Mouse (Mus musculus) liver, embryonic 14.5 days (tissue): Measurements from ENCODE around the gene Btbd35f2. TPM values are rescaled to one million over a fixed set of nuclear protein-coding genes. Genes with fewer than 3 reads are reported as not detected.
"Not testable (repeated sequence)": the region's sequence is repeated elsewhere in the genome, so short reads cannot be mapped to it uniquely, and the experiment has no call there.

ENCODE experiments used
- ATAC-seq: fragments of 200-750 bp; cut with Nextera tagmentation; 2 replicates; pipeline ENCODE4 v1.8.0; 2017; ENCODE audit warnings: moderate number of reproducible peaks, mild to moderate bottlenecking, moderate library complexity; ENCODE audit not compliant: insufficient read depth
- DNase-seq, 3 experiments: peaks; one replicate each; pipeline ENCODE4 v3.0.0-alpha.2; 2012 to 2013; ENCODE audit warnings: low read depth in 3 of 3, low spot score in 3 of 3
- H3K27ac ChIP-seq: fragments of 300-500 bp; sonication (generic); 2 replicates; pipeline ENCODE4 v1.5.1; 2014; ENCODE audit warnings: moderate library complexity, mild to moderate bottlenecking, control low read depth, inconsistent platforms
- H3K27me3 ChIP-seq: fragments of 300-500 bp; sonication (generic); 2 replicates; pipeline ENCODE4 v1.6.1; 2014; ENCODE audit warnings: mild to moderate bottlenecking, low read length, moderate library complexity; ENCODE audit not compliant: control insufficient read depth, insufficient read depth
- H3K36me3 ChIP-seq: fragments of 300-500 bp; sonication (generic); replicated peaks from 2 replicates; pipeline ENCODE4 v1.6.1; 2014; ENCODE audit warnings: low read depth; ENCODE audit not compliant: control insufficient read depth, insufficient read depth
- H3K4me1 ChIP-seq, 2 experiments: fragments of 200-500 bp in 1 of 2; fragments of 300-500 bp in 1 of 2; sonication (generic) in 1 of 2; replicated peaks; 2 replicates each; pipeline ENCODE4 v1.6.1; 2012 to 2014; ENCODE audit warnings: antibody characterized with exemption in 1 of 2, inconsistent platforms in 1 of 2, low read length in 1 of 2; ENCODE audit not compliant: control insufficient read depth in 2 of 2, insufficient read depth in 2 of 2
- H3K4me2 ChIP-seq: fragments of 300-500 bp; sonication (generic); 2 replicates; pipeline ENCODE4 v1.6.1; 2014; ENCODE audit warnings: low read depth, mild to moderate bottlenecking, control low read depth, moderate library complexity
- H3K4me3 ChIP-seq, 2 experiments: fragments of 200-500 bp in 1 of 2; fragments of 300-500 bp in 1 of 2; sonication (generic) in 1 of 2; 2 replicates each; pipeline ENCODE4 v1.5.1; 2012 to 2014; ENCODE audit warnings: low read depth in 2 of 2, low read length in 2 of 2, mild to moderate bottlenecking in 2 of 2, control low read depth in 1 of 2, inconsistent platforms in 1 of 2, moderate library complexity in 1 of 2; ENCODE audit not compliant: insufficient read depth in 1 of 2
- H3K9ac ChIP-seq: fragments of 300-500 bp; sonication (generic); replicated peaks from 2 replicates; pipeline ENCODE4 v1.6.1; 2014; ENCODE audit warnings: mild to moderate bottlenecking, control low read depth, moderate library complexity
- H3K9me3 ChIP-seq: fragments of 300-500 bp; sonication (generic); 2 replicates; pipeline ENCODE4 v1.6.1; 2016; ENCODE audit warnings: low read length, mixed read lengths; ENCODE audit not compliant: control insufficient read depth
- WGBS: fragments of 180-500 bp; shearing (Covaris S2); extraction: QIAGEN DNeasy Blood & Tissue Kit; methylation state at CpG from one replicate; pipeline ENCODE4 v1.1.7; 2014; ENCODE audit not compliant: insufficient replicate concordance; 5-methylcytosine and 5-hydroxymethylcytosine counted together
- polyA plus RNA-seq, 2 experiments: library from polyadenylated mRNA; depleted of rRNA in 1 of 2; stranded (reverse) in 1 of 2; unstranded in 1 of 2; fragments of >200 nt; fragmentation: Nextera tagmentation in 1 of 2; extraction: Ambion mirVana in 1 of 2; gene quantifications; 2 replicates each; pipeline versions ENCODE4 v1.2.1 to v1.2.3; 2012 to 2014

The Btbd35f2 gene
- polyA plus RNA-seq (2012; rRNA removed) (not detected in 2 replicates), polyA plus RNA-seq (2014; fragmentation: Nextera tagmentation; extraction: Ambion mirVana) (not detected in 2 replicates)

- H3K4me3 ChIP-seq, H3K9ac ChIP-seq, H3K4me2 ChIP-seq, DNase-seq, H3K27me3 ChIP-seq, H3K36me3 ChIP-seq, H3K27ac ChIP-seq, ATAC-seq, H3K9me3 ChIP-seq, H3K4me1 ChIP-seq: not testable (repeated sequence)
- no CpG with 5 or more reads among the region's 3 CpGs for WGBS
Measured at GRCm38 (mm10) chrX:32278094-32278493, at the start of gene Btbd35f2. TSS of gene Btbd35f2 (plus strand) at chrX:32278394.

Other genes starting within 250 kb of the Btbd35f2 start
- not detected in 2 replicates for gene Btbd35f22, start 230.6 kb upstream of the Btbd35f2 start, polyA plus RNA-seq (2012; rRNA removed)
- gene Btbd35f22, start 230.6 kb upstream of the Btbd35f2 start, polyA plus RNA-seq (2014; fragmentation: Nextera tagmentation; extraction: Ambion mirVana): not detected in 2 replicates